Mouse (Mus musculus): Measurements from ENCODE around the gene Nup35. TPM values are rescaled to one million over a fixed set of nuclear protein-coding genes. Genes with fewer than 3 reads are reported as not detected.
A peak's percentile ranks its signal among the peaks of the same experiment; 100 is the strongest.

The Nup35 gene
- polyA plus RNA-seq, 1 experiment from 2014 or later = 53.1 TPM

DNA sequence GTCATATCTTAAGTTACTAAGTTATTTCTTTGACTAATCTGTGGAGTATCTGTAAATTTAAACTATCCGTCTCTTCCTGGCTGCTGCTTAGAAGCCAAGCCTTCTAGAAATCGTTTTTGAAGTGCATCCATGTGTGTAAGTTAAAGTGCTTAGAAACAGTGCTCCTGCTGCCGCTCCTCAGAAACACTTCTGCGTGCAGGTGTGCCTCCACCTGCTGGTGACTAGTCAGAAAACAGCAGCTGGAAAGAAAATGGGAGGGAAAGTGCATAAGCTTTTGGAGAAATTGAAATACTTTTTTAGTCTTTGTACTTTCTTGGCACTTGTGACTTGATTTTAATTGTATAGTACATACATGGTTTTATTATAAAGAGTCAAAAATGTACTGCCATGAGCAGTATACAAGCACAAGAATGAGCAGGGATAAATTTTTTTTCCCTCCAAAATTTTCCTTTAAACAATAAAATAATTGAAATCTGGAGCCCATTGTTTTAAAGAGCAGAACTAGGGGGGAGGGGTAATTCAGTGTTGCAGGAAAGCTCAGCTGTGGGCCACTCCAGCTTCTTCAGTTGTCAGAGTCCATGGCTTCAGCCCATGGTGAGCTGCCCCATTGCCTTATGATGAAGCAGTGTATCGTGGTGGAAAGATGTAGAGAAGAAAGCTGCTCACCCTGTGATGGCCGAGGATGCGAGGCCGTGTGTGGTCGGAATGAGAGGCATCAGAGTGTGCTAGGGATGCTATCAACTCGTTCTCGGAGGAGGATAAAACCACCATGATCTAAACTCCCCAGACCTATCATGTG lies 53.0 kb downstream of the Nup35 start:
- no peaks in the 10 kb centered on the region for H3K4me1 ChIP-seq (replicated peaks; ENCODE audit: control insufficient read depth, insufficient read depth, low read length)
- 75% methylated on average over 11 of the region's 11 CpGs for WGBS
- no peaks in the 10 kb centered on the region for H3K36me3 ChIP-seq (ENCODE audit: control insufficient read depth, insufficient read depth, low read length)
- H3K9ac ChIP-seq (ENCODE audit: low read length) = no peak overlapping the region
- no peaks in the 10 kb centered on the region for H3K9me3 ChIP-seq (ENCODE audit: control insufficient read depth, low read length)
- no peak overlapping the region for H3K4me3 ChIP-seq (ENCODE audit: low read length)
- ATAC-seq (ENCODE audit: low read depth) = no peak
- H3K27ac ChIP-seq (ENCODE audit: low read length) = no peak overlapping the region
- no peaks in the 10 kb centered on the region for H3K27me3 ChIP-seq (ENCODE audit: control insufficient read depth, insufficient read depth, low read depth, low read length)
- H3K4me2 ChIP-seq (ENCODE audit: low read depth, low read length) = no peak overlapping the region

DNA sequence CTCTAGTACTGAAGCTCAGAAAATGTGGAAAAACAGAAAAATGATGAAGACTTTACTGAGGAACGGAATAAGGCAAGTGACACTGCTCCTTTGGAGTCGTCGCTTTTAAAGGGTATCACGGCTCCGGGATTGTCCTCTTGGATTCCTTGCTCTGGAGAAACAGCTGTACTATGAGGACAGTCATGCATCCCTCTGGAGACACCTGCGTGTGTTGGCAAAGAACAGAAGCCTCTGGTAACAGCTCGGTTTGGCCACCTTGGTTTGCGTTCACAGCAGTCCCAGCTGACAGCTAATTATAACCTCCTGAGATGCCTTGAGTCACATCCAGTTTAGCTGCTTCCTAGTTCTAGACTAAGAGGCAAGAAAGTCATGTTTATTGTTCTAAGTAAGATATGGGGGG lies 61.8 kb downstream of the Nup35 start:
- Histone ChIP-seq H3K4me1 (replicated peaks; ENCODE audit: control insufficient read depth, insufficient read depth, low read length) (no peaks in the 10 kb centered on the region), H3K9me3 (ENCODE audit: control insufficient read depth, low read length) (no peaks in the 10 kb centered on the region), H3K27me3 (ENCODE audit: control insufficient read depth, insufficient read depth, low read depth, low read length) (no peaks in the 10 kb centered on the region), H3K27ac (ENCODE audit: low read length) (no peak overlapping the region), H3K4me2 (ENCODE audit: low read depth, low read length) (no peak overlapping the region), H3K9ac (ENCODE audit: low read length) (no peak overlapping the region), H3K4me3 (ENCODE audit: low read length) (no peak overlapping the region), H3K36me3 (ENCODE audit: control insufficient read depth, insufficient read depth, low read length) (no peaks in the 10 kb centered on the region)
- WGBS = 82% methylated on average over 8 of the region's 8 CpGs
- no peak for ATAC-seq (ENCODE audit: low read depth)

DNA sequence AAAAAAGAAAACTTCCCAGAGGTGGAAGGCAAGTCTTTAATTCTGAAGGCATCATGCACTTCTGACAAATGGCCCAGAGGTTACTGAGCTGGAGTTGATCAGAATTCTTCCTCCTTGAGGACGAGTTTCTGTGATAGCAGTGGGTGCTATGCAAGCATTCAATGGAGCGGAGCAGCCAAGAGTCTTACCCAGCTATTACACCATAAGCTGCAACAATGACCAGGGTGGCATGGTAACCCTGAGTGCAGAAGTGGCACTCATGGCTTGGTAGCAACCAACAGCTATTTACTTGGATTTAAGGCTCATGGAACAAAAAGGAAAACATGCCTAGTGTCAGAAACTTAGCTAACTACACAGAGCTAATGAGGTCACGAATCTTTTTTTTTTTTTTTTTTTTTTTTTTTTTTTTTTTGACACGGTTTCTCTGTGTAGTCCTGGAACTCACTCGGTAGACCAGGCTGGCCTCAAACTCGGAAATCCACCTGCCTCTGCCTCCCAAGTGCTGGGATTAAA lies 66.7 kb downstream of the Nup35 start:
- no peak overlapping the region for H3K27ac ChIP-seq (ENCODE audit: low read length)
- H3K36me3 ChIP-seq (ENCODE audit: control insufficient read depth, insufficient read depth, low read length) = no peaks in the 10 kb centered on the region
- no peak overlapping the region for H3K4me3 ChIP-seq (ENCODE audit: low read length)
- H3K9me3 ChIP-seq (ENCODE audit: control insufficient read depth, low read length) = no peaks in the 10 kb centered on the region
- no peak for ATAC-seq (ENCODE audit: low read depth)
- H3K27me3 ChIP-seq (ENCODE audit: control insufficient read depth, insufficient read depth, low read depth, low read length) = no peaks in the 10 kb centered on the region
- no peaks in the 10 kb centered on the region for H3K4me1 ChIP-seq (replicated peaks; ENCODE audit: control insufficient read depth, insufficient read depth, low read length)
- WGBS = 71% methylated on average over 6 of the region's 6 CpGs
- no peak overlapping the region for H3K9ac ChIP-seq (ENCODE audit: low read length)
- H3K4me2 ChIP-seq (ENCODE audit: low read depth, low read length) = no peak overlapping the region

DNA sequence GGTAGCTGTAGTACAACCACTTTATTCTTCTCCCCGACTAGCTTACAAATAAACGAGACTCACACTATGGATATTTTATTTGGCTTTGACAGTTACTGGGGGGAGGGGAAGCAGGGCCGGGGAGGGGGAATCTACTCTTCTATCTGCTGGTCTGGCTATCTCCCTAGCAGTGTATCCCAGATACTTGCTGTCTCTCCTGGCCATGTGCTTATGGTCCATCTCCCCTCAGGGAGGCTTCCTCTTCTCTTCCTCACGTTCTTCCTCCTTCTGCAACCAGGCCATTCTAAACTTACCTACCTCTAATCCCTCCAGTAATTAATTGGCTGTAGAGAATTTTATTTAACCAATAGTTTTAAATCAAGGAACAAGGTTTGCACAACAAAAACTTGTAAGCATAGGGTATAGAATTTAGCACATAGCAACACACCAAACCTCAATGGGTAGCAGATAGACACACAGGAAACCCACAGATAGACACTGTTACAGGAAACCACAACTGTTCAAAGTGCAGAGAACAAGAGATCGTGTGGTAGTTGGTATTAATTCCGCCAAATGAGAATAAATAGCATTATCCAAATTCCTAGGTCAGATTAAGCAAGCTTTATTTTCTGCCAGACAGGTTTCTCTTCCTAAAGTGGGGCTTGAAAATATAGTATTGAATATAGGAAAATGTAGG lies 67.5 kb downstream of the Nup35 start:
- WGBS = 69% methylated on average over 6 of the region's 6 CpGs
- H3K9ac ChIP-seq (ENCODE audit: low read length) = no peak overlapping the region

DNA sequence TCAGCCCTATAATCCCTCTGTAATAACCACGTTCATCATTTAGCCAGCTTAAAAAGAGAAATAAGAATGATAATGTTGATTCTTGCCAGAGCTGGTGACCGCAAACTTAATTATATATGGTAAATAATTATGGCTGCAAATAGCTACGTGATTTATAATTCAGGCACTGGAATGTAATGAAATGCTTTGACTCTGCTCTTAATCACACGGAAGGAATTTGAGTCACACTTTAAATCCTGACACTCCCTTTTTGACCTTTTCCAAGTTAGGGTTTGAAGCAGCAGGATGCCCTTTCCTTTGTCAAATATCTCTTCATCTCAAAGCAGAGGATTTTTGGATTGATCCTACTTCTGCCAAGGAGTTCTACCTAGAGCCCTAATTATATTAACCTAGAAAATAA lies 71.2 kb downstream of the Nup35 start:
- no peak for ATAC-seq (ENCODE audit: low read depth)
- Histone ChIP-seq H3K4me1 (replicated peaks; ENCODE audit: control insufficient read depth, insufficient read depth, low read length) (no peaks in the 10 kb centered on the region), H3K27me3 (ENCODE audit: control insufficient read depth, insufficient read depth, low read depth, low read length) (no peaks in the 10 kb centered on the region), H3K36me3 (ENCODE audit: control insufficient read depth, insufficient read depth, low read length) (no peaks in the 10 kb centered on the region), H3K4me3 (ENCODE audit: low read length) (no peak overlapping the region), H3K9me3 (ENCODE audit: control insufficient read depth, low read length) (no peaks in the 10 kb centered on the region), H3K4me2 (ENCODE audit: low read depth, low read length) (no peak overlapping the region), H3K27ac (ENCODE audit: low read length) (no peak overlapping the region), H3K9ac (ENCODE audit: low read length) (no peak overlapping the region)
- WGBS = 51% methylated on average over 4 of the region's 4 CpGs

More for the DNA sequence above, 67.5 kb downstream of the Nup35 start:
- Histone ChIP-seq H3K4me1 (replicated peaks; ENCODE audit: control insufficient read depth, insufficient read depth, low read length) (no peaks in the 10 kb centered on the region), H3K27ac (ENCODE audit: low read length) (no peak overlapping the region), H3K4me3 (ENCODE audit: low read length) (no peak overlapping the region), H3K27me3 (ENCODE audit: control insufficient read depth, insufficient read depth, low read depth, low read length) (no peaks in the 10 kb centered on the region), H3K4me2 (ENCODE audit: low read depth, low read length) (no peak overlapping the region), H3K9me3 (ENCODE audit: control insufficient read depth, low read length) (no peaks in the 10 kb centered on the region), H3K36me3 (ENCODE audit: control insufficient read depth, insufficient read depth, low read length) (no peaks in the 10 kb centered on the region)
- no peak for ATAC-seq (ENCODE audit: low read depth)

DNA sequence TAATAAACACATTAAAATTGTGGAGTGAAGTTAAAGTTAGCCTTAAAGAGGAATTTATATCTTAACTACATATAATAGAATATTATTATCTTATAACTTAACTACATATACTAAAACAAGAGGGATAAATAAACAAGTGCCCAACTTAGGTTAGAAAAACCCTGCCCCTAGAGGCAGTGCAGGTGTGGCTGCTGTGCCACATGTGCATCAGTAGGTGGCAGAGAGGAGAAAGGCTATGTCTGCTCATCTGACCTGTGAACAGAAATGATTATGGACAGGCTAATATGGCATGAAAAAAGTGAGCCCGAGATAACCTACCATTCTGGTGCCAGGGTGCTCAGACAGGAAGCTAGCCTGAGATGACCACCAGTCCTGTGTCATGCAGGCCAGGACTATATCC lies 90.4 kb downstream of the Nup35 start:
- no peak for ATAC-seq (ENCODE audit: low read depth)
- no peaks in the 10 kb centered on the region for H3K9me3 ChIP-seq (ENCODE audit: control insufficient read depth, low read length)
- H3K27ac ChIP-seq (ENCODE audit: low read length) = no peak overlapping the region
- no peak overlapping the region for H3K4me3 ChIP-seq (ENCODE audit: low read length)
- no peak overlapping the region for H3K9ac ChIP-seq (ENCODE audit: low read length)
- WGBS = 79% methylated on average over 1 of the region's 1 CpGs
- H3K4me2 ChIP-seq (ENCODE audit: low read depth, low read length) = no peak overlapping the region
- no peaks in the 10 kb centered on the region for H3K27me3 ChIP-seq (ENCODE audit: control insufficient read depth, insufficient read depth, low read depth, low read length)
- no peaks in the 10 kb centered on the region for H3K36me3 ChIP-seq (ENCODE audit: control insufficient read depth, insufficient read depth, low read length)
- no peaks in the 10 kb centered on the region for H3K4me1 ChIP-seq (replicated peaks; ENCODE audit: control insufficient read depth, insufficient read depth, low read length)

MicroRNAs encoded within 50 kb of the gene (microRNA counts, 519-probe panel; counts per million panel counts)
- 1,274 counts per million, percentile 14 among the panel's probes with 10 or more counts for microRNA mmu-miR-684

Small RNA genes within 50 kb of the gene (microRNA-seq; reads per million reads assigned to microRNA genes)
- gene Mir684-1 = not detected

Other genes with a start within 250 kb of the Nup35 start
- gene Frzb, start 169.6 kb upstream of the Nup35 start, polyA plus RNA-seq (2015; fragmentation: Nextera tagmentation; extraction: Ambion mirVana) = 1.5 and 2.6 TPM in 2 replicates
- 42.1 and 48.6 TPM in 2 replicates for gene Nckap1, start 35.9 kb upstream of the Nup35 start, polyA plus RNA-seq (2015; fragmentation: Nextera tagmentation; extraction: Ambion mirVana)
- gene Dusp19, start 191 bp upstream of the Nup35 start, polyA plus RNA-seq (2015; fragmentation: Nextera tagmentation; extraction: Ambion mirVana) = 15.6 and 17.3 TPM in 2 replicates